Mouse (Mus musculus): ENCODE data around the gene I830077J02Rik. TPM values are rescaled to one million over a fixed set of nuclear protein-coding genes. Genes with fewer than 3 reads are reported as not detected.

Gene I830077J02Rik
- total and polyA plus RNA-seq, 3 experiments = 2.8 to 9.4 TPM; not detected in 1

DNA sequence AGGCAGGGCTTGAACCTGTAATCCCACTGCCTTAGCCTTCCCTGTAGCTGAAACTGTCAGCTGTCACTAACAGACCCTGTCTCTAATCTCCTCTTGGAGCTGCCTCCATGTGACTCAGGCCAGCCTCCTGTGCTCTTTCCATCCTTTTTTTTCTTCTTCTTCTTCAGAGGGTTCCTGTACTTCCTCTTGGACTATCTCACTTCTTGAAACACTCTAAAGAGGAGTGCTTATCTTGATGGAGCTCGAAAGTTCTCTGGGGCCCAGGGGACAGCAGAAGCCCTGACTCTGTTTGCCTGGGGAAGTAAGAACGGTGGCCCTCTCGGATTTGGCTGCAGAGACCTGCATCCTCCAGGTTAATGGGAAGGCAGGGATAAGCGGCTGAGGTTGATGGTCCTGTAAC, 28.3 kb downstream of the I830077J02Rik start (continued):
- no peak for TF ChIP-seq MAFK (IDR thresholded peaks at IDR 0.05; ENCODE audit: borderline replicate concordance, low read depth, low read length)

DNA sequence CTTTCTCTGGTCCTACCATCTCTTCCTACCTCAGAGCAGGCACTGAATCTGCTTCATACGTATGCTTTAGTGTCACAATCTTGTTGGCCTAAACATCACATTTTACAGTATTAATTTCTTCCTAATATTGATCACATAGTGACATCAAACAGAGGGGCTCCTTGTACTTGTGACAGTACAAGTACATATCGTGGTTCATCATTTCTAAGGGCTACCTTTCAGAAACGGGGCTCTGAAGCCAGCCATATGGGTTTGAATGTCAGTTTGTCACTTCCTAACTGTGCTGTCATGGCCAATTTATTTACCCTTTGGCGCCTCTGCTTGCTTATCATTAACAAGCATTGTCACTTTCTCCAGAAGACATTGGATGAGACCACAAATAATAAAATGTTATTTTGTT, 31.0 kb downstream of the I830077J02Rik start:
- no peaks in the 10 kb centered on the region for H3K27me3 ChIP-seq (ENCODE audit: control insufficient read depth in 1 of 2, insufficient read depth in 2 of 2, low read length in 2 of 2)
- DNase-seq (ENCODE audit: low read depth, low spot score) = no peak
- H3K79me2 ChIP-seq (ENCODE audit: control insufficient read depth, insufficient read depth, low read length, poor library complexity) = no peaks in the 10 kb centered on the region
- no peak overlapping the region for H3K4me3 ChIP-seq (ENCODE audit: control insufficient read depth in 1 of 2, insufficient read depth in 1 of 2, low read depth in 2 of 2, low read length in 2 of 2)
- TF ChIP-seq TCF12 (IDR thresholded peaks at IDR 0.05; ENCODE audit: low read depth, low read length) = no peak
- no peak for TF ChIP-seq MAFK (IDR thresholded peaks at IDR 0.05; ENCODE audit: borderline replicate concordance, low read depth, low read length)
- no peak for TF ChIP-seq RAD21 (IDR thresholded peaks at IDR 0.05; ENCODE audit: low read depth, low read length)
- no peak for TF ChIP-seq ZMIZ1 (IDR thresholded peaks at IDR 0.05; ENCODE audit: low read depth, low read length)
- no peak for TF ChIP-seq USF1 (IDR thresholded peaks at IDR 0.05; ENCODE audit: low read depth, low read length)
- no peak for TF ChIP-seq ZNF384 (IDR thresholded peaks at IDR 0.05; ENCODE audit: low read depth, low read length)
- TF ChIP-seq MAX (IDR thresholded peaks at IDR 0.05; ENCODE audit: low read length) = no peak
- TF ChIP-seq POLR2A (IDR thresholded peaks at IDR 0.05; ENCODE audit: control insufficient read depth in 1 of 2, insufficient read depth in 1 of 2, low read depth in 1 of 2, low read length in 2 of 2, poor library complexity in 1 of 2) = no peak
- no peak for TF ChIP-seq CTCF (IDR thresholded peaks at IDR 0.05 in 2 of 3, conservative IDR thresholded peaks at IDR 0.05 in 1 of 3; ENCODE audit: control insufficient read depth in 1 of 3, insufficient read depth in 1 of 3, low read depth in 2 of 3, low read length in 3 of 3, poor library complexity in 1 of 3, severe bottlenecking in 1 of 3)
- no peak for TF ChIP-seq ELF1 (IDR thresholded peaks at IDR 0.05; ENCODE audit: low read depth, low read length)
- TF ChIP-seq CHD2 (IDR thresholded peaks at IDR 0.05; ENCODE audit: low read length) = no peak
- TF ChIP-seq TBP (IDR thresholded peaks at IDR 0.05; ENCODE audit: low read depth, low read length) = no peak
- no peak for TF ChIP-seq HCFC1 (IDR thresholded peaks at IDR 0.05; ENCODE audit: low read depth, low read length)
- no peak for TF ChIP-seq MXI1 (IDR thresholded peaks at IDR 0.05; ENCODE audit: low read depth, low read length)
- TF ChIP-seq CHD1 (IDR thresholded peaks at IDR 0.05; ENCODE audit: low read depth, low read length) = no peak
- no peak for TF ChIP-seq ZC3H11A (IDR thresholded peaks at IDR 0.05; ENCODE audit: low read depth, low read length)
- no peaks in the 10 kb centered on the region for H3K9me3 ChIP-seq (replicated peaks; ENCODE audit: insufficient read depth, low read length)
- H3K9ac ChIP-seq (ENCODE audit: control insufficient read depth, low read depth, low read length, poor library complexity, severe bottlenecking) = no peak overlapping the region
- peaks cover 10 to 40% of the 10 kb centered on the region in 2 experiments for H3K4me1 ChIP-seq (ENCODE audit: control insufficient read depth in 1 of 2, insufficient read depth in 2 of 2, low read length in 2 of 2)
- H3K27ac ChIP-seq (ENCODE audit: control insufficient read depth, low read depth, low read length) = no peak overlapping the region
- peaks cover 0 to 34% of the 10 kb centered on the region in 2 experiments; a peak in 2 of 4 replicates for H3K36me3 ChIP-seq (ENCODE audit: control insufficient read depth in 1 of 2, insufficient read depth in 2 of 2, low read length in 2 of 2)

DNA sequence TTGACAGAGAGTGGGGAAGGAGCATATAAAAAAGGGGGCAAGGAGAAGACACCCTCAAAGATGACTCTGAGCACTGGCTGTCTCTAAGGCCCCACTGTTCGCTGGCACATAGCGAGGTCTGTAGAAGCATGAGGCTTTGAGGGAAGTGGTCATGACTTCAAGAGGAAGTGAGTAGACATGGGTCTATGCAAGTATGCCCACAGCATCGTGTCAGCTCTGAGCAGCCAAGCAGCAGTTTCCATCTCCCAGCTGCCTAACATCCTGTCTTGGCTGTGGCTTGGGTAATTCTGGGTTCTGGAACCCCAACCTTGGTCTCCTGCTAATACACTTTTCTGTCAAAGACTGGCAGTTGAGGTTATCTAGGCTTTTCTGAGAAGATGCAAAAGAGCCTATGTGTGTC, 31.7 kb downstream of the I830077J02Rik start:
- H3K9me3 ChIP-seq (replicated peaks; ENCODE audit: insufficient read depth, low read length) = no peaks in the 10 kb centered on the region
- TF ChIP-seq TCF12 (IDR thresholded peaks at IDR 0.05; ENCODE audit: low read depth, low read length) (no peak), MAX (IDR thresholded peaks at IDR 0.05; ENCODE audit: low read length) (0 out of 2 replicates have a peak, but pooled peaks have one; percentile 29), MYC (IDR thresholded peaks at IDR 0.05; ENCODE audit: low read depth, low read length) (0 out of 2 replicates have a peak, but pooled peaks have one; percentile 26)
- peaks cover 9 to 39% of the 10 kb centered on the region in 2 experiments for H3K4me1 ChIP-seq (ENCODE audit: control insufficient read depth in 1 of 2, insufficient read depth in 2 of 2, low read length in 2 of 2)
- no peak for DNase-seq (ENCODE audit: low read depth, low spot score)
- no peaks in the 10 kb centered on the region for H3K79me2 ChIP-seq (ENCODE audit: control insufficient read depth, insufficient read depth, low read length, poor library complexity)
- no peaks in the 10 kb centered on the region for H3K27me3 ChIP-seq (ENCODE audit: control insufficient read depth in 1 of 2, insufficient read depth in 2 of 2, low read length in 2 of 2)
- no peak overlapping the region for H3K27ac ChIP-seq (ENCODE audit: control insufficient read depth, low read depth, low read length)
- no peak overlapping the region for H3K4me3 ChIP-seq (ENCODE audit: control insufficient read depth in 1 of 2, insufficient read depth in 1 of 2, low read depth in 2 of 2, low read length in 2 of 2)
- H3K36me3 ChIP-seq (ENCODE audit: control insufficient read depth in 1 of 2, insufficient read depth in 2 of 2, low read length in 2 of 2) = peaks cover 0 to 32% of the 10 kb centered on the region in 2 experiments; a peak in 2 of 4 replicates
- no peak overlapping the region for H3K9ac ChIP-seq (ENCODE audit: control insufficient read depth, low read depth, low read length, poor library complexity, severe bottlenecking)

All from MEL (cell line).